Mouse (Mus musculus) small intestine, adult 2 months (tissue): ENCODE results near the gene Trpm3. TPM values are rescaled to one million over a fixed set of nuclear protein-coding genes. Genes with fewer than 3 reads are reported as not detected.

ENCODE experiments used
- H3K27ac ChIP-seq: fragments of 200-500 bp; 2 replicates; pipeline ENCODE4 v1.5.1; 2012; ENCODE audit warnings: low read depth, low read length, control low read depth, inconsistent platforms; ENCODE audit not compliant: insufficient read depth
- H3K27me3 ChIP-seq: fragments of 200-500 bp; 2 replicates; pipeline ENCODE4 v1.6.1; 2012; ENCODE audit warnings: mild to moderate bottlenecking, moderate library complexity, low read length, inconsistent platforms; ENCODE audit not compliant: control insufficient read depth, insufficient read depth
- H3K36me3 ChIP-seq: fragments of 200-500 bp; 2 replicates; pipeline ENCODE4 v1.6.1; 2012; ENCODE audit warnings: mild to moderate bottlenecking, low read length, control low read depth, inconsistent platforms; ENCODE audit not compliant: control insufficient read depth, insufficient read depth
- H3K4me1 ChIP-seq: fragments of 200-500 bp; 2 replicates; pipeline ENCODE4 v1.6.1; 2012; ENCODE audit warnings: low read length, inconsistent platforms, mixed read lengths; ENCODE audit not compliant: control insufficient read depth, insufficient read depth, insufficient read length
- H3K4me3 ChIP-seq: fragments of 200-500 bp; 2 replicates; pipeline ENCODE4 v1.5.1; 2012; ENCODE audit warnings: low read depth, mild to moderate bottlenecking, control low read depth, inconsistent platforms, low read length, moderate library complexity
- CTCF ChIP-seq: fragments of 200-500 bp; IDR thresholded peaks from 2 replicates; pipeline ENCODE4 v1.5.1; 2012; ENCODE audit warnings: low read depth, mild to moderate bottlenecking, control low read depth, inconsistent platforms, low read length, moderate library complexity, mixed read lengths; ENCODE audit not compliant: insufficient replicate concordance, insufficient read length; ENCODE audit errors: extremely low read depth
- POLR2A ChIP-seq: fragments of 200-500 bp; IDR thresholded peaks from 2 replicates; pipeline ENCODE4 v1.6.1; 2012; ENCODE audit warnings: low read depth, mild to moderate bottlenecking, control low read depth, inconsistent platforms, low read length, moderate library complexity
- WGBS: fragments of 180-500 bp; shearing (Covaris S2); methylation state at CpG from one replicate; pipeline ENCODE4 v1.1.7; 2018; 5-methylcytosine and 5-hydroxymethylcytosine counted together
- polyA plus RNA-seq: library from polyadenylated mRNA; depleted of rRNA; stranded (reverse); fragments of >200 nt; gene quantifications from 2 replicates; pipeline ENCODE4 v1.2.3, GENCODE M21; 2012

The Trpm3 gene
- polyA plus RNA-seq, 1 experiment: 0.09 TPM

GRCm38 (mm10) chr19:22700871-22701651 lies 562.2 kb downstream of the Trpm3 start:
- H3K27ac ChIP-seq: no peak overlapping the region
- 42% methylated on average over 5 of the region's 5 CpGs for WGBS

DNA sequence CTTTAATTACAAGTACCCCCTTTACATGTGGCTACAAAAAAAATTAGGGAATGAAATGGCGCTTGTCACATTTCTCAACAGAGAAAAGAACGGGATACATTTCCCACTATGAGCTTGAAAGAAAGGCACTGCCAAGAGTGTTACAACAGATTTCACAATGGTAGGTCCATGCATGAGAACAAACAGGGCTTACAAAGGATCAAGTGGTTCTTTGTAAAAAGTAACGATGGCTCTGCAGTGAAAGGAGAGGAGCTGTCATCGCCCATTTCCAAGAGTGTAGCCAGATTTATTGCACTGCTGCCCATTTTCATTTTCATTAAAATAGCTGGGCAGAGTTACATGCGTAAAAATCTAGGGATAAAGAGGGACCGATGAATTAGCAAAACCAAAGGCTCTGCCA lies 565.0 kb downstream of the Trpm3 start:
- WGBS: 83% methylated on average over 6 of the region's 6 CpGs

More at GRCm38 (mm10) chr19:22700871-22701651, 562.2 kb downstream of the Trpm3 start:
- H3K27me3 ChIP-seq: no peaks in the 10 kb centered on the region
- TF ChIP-seq POLR2A (no peak), CTCF (no peak)
- H3K4me3 ChIP-seq: no peak overlapping the region
- H3K4me1 ChIP-seq: no peaks in the 10 kb centered on the region
- H3K36me3 ChIP-seq: no peaks in the 10 kb centered on the region

GRCm38 (mm10) chr19:22705414-22705813 lies 566.6 kb downstream of the Trpm3 start:
- H3K36me3 ChIP-seq: no peaks in the 10 kb centered on the region
- no peaks in the 10 kb centered on the region for H3K4me1 ChIP-seq
- no peaks in the 10 kb centered on the region for H3K27me3 ChIP-seq
- no peak overlapping the region for H3K4me3 ChIP-seq
- TF ChIP-seq POLR2A: no peak
- no peak overlapping the region for H3K27ac ChIP-seq

More for the DNA sequence above, 565.0 kb downstream of the Trpm3 start:
- H3K27ac ChIP-seq: no peak overlapping the region
- no peaks in the 10 kb centered on the region for H3K36me3 ChIP-seq
- H3K4me1 ChIP-seq: no peaks in the 10 kb centered on the region
- no peak overlapping the region for H3K4me3 ChIP-seq
- no peaks in the 10 kb centered on the region for H3K27me3 ChIP-seq
- TF ChIP-seq POLR2A (no peak), CTCF (no peak)

DNA sequence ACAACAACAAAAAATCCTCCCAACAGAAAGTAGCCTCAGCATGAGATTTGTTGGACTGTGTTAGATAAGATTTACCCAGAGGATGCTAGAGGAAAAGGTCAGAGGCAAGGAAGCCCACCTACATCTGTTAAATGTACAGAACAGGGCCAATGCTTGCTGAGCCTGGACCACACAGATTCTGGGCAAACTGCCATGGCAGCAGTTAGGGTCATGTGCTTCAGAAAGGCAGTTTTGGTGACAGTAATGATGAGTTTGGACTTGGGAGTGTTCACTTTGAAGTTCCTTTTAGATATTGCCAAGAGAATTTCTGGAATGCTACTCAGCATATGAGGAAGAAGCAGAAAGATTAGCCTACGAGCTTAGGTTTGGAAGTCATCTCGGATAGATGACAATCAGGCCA lies 580.2 kb downstream of the Trpm3 start:
- H3K4me1 ChIP-seq: no peaks in the 10 kb centered on the region
- TF ChIP-seq POLR2A: no peak
- H3K27me3 ChIP-seq: no peaks in the 10 kb centered on the region
- H3K36me3 ChIP-seq: no peaks in the 10 kb centered on the region
- H3K4me3 ChIP-seq: no peak overlapping the region
- H3K27ac ChIP-seq: no peak overlapping the region
- WGBS: 66% methylated on average over 2 of the region's 2 CpGs

DNA sequence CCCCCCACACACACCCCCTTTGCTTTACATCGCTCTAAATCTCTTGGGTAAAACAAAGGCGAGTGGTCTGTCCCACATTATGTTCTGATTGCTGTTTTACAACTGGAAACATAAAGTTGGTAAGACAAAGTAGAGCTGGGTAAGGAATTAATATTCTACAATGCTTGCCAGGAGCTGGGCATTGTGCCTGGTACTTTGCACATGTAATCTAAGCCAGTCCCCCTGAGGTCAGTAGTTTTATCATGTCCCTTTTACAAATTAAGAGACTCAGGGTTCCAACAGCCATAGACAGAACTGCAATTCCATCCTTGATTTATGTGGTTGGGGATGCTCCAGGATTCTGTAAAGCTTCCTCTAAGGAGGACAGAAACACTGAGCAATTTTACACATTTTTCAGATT lies 591.0 kb downstream of the Trpm3 start:
- WGBS: 79% methylated on average over 2 of the region's 2 CpGs
- no peaks in the 10 kb centered on the region for H3K27me3 ChIP-seq
- H3K27ac ChIP-seq: no peak overlapping the region
- no peak overlapping the region for H3K4me3 ChIP-seq
- H3K4me1 ChIP-seq: no peaks in the 10 kb centered on the region
- no peaks in the 10 kb centered on the region for H3K36me3 ChIP-seq
- TF ChIP-seq POLR2A (no peak), CTCF (no peak)

GRCm38 (mm10) chr19:22730971-22731370 lies 592.1 kb downstream of the Trpm3 start:
- no peak overlapping the region for H3K27ac ChIP-seq
- H3K4me1 ChIP-seq: no peaks in the 10 kb centered on the region
- H3K27me3 ChIP-seq: no peaks in the 10 kb centered on the region
- no peak overlapping the region for H3K4me3 ChIP-seq
- no peaks in the 10 kb centered on the region for H3K36me3 ChIP-seq
- no peak for TF ChIP-seq POLR2A
- TF ChIP-seq CTCF: no peak

GRCm38 (mm10) chr19:22736870-22737269 lies 598.0 kb downstream of the Trpm3 start:
- Histone ChIP-seq H3K4me3 (no peak overlapping the region), H3K4me1 (no peaks in the 10 kb centered on the region)
- WGBS: 41% methylated on average over 2 of the region's 2 CpGs

More at GRCm38 (mm10) chr19:22736870-22737269, 598.0 kb downstream of the Trpm3 start:
- Histone ChIP-seq H3K27ac (no peak overlapping the region), H3K27me3 (no peaks in the 10 kb centered on the region), H3K36me3 (no peaks in the 10 kb centered on the region)
- TF ChIP-seq CTCF (no peak), POLR2A (no peak)
